Mouse (Mus musculus) embryonic facial prominence, embryonic 10.5 days (tissue): ENCODE measurements at regions not wholly inside any gene's neighbourhood (a gene's known extent, or its start where the extent isn't known, plus 50 kb on each side); places are given as distances from the start of the nearest gene placed in this dataset.
A peak's percentile ranks its signal among the peaks of the same experiment; 100 is the strongest.

Experiments used
- DNase-seq: peaks from one replicate; pipeline ENCODE4 v3.0.0-alpha.2; 2017; ENCODE audit warnings: low spot score
- H3K27ac ChIP-seq: fragments of 300-500 bp; sonication (generic); replicated peaks from 2 replicates; pipeline ENCODE4 v1.5.1; 2016; ENCODE audit warnings: mild to moderate bottlenecking
- H3K27me3 ChIP-seq: fragments of 300-500 bp; sonication (generic); replicated peaks from 2 replicates; pipeline ENCODE4 v1.6.1; 2016; ENCODE audit warnings: low read depth, mild to moderate bottlenecking; ENCODE audit not compliant: poor library complexity, severe bottlenecking
- H3K36me3 ChIP-seq: fragments of 300-500 bp; sonication (generic); replicated peaks from 2 replicates; pipeline ENCODE4 v1.6.1; 2016; ENCODE audit warnings: mild to moderate bottlenecking, moderate library complexity
- H3K4me1 ChIP-seq: fragments of 300-500 bp; sonication (generic); 2 replicates; pipeline ENCODE4 v1.6.1; 2016
- H3K4me3 ChIP-seq: fragments of 300-500 bp; sonication (generic); 2 replicates; pipeline ENCODE4 v1.5.1; 2016; ENCODE audit warnings: mild to moderate bottlenecking, moderate library complexity
- H3K9me3 ChIP-seq: fragments of 300-500 bp; sonication (generic); 2 replicates; pipeline ENCODE4 v1.6.1; 2016; ENCODE audit warnings: mild to moderate bottlenecking
- WGBS: fragments of 180-500 bp; shearing (Covaris S2); methylation state at CpG from one replicate; pipeline ENCODE4 v1.1.7; 2016; 5-methylcytosine and 5-hydroxymethylcytosine counted together

DNA sequence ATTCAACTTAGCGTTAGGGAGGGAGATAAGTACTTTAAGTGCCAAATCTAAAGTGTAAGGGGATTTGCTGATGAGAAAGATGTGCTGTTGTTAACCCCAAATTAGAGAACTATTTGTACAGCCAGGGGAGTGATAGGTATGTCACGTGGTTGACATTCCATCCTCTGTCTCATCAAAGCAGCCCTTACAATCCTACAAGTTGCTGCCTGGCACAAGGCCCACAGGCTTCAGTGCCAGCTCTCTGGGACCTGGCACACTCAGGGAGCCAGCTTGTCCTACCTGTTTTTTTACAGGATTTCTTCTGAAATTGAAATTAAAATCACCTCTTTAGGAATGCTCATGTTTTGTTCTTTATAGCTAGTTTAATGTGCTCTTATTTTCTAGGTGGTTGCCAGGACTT lies 68.6 kb upstream of the Egln3 start:
- Histone ChIP-seq H3K36me3 (no peaks in the 10 kb centered on the region), H3K27me3 (no peaks in the 10 kb centered on the region), H3K27ac (no peak overlapping the region), H3K9me3 (no peaks in the 10 kb centered on the region), H3K4me3 (no peak overlapping the region), H3K4me1 (no peaks in the 10 kb centered on the region)
- WGBS = 72% methylated on average over 2 of the region's 2 CpGs
- no peak for DNase-seq

DNA sequence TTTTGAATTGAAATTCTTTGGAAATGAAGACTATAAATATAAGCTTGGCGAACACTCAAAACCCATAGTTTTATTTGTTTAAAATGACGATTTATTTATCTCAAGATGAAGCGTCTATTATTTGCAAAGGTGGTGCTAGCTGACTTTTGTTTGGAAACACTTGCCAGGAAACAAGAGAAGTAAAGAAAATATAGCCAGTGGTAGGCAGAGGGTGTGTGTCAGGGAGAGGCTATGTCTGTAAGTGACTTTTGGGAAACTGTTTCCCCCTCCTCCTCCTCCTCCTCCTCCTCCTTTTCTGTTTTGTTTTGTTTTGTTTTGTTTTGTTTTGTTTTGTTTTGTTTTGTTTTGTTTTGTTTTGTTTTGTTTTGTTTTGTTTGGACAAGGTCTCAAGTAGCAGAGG lies 62.2 kb upstream of the Egln3 start:
- no peak for DNase-seq
- Histone ChIP-seq H3K27me3 (0 out of 2 replicates have a peak, but pooled peaks cover 2% of the 10 kb centered on the region), H3K36me3 (no peaks in the 10 kb centered on the region), H3K4me1 (peaks cover 28% of the 10 kb centered on the region), H3K4me3 (no peak overlapping the region), H3K9me3 (no peaks in the 10 kb centered on the region), H3K27ac (no peak overlapping the region)
- WGBS = 89% methylated on average over 3 of the region's 3 CpGs

DNA sequence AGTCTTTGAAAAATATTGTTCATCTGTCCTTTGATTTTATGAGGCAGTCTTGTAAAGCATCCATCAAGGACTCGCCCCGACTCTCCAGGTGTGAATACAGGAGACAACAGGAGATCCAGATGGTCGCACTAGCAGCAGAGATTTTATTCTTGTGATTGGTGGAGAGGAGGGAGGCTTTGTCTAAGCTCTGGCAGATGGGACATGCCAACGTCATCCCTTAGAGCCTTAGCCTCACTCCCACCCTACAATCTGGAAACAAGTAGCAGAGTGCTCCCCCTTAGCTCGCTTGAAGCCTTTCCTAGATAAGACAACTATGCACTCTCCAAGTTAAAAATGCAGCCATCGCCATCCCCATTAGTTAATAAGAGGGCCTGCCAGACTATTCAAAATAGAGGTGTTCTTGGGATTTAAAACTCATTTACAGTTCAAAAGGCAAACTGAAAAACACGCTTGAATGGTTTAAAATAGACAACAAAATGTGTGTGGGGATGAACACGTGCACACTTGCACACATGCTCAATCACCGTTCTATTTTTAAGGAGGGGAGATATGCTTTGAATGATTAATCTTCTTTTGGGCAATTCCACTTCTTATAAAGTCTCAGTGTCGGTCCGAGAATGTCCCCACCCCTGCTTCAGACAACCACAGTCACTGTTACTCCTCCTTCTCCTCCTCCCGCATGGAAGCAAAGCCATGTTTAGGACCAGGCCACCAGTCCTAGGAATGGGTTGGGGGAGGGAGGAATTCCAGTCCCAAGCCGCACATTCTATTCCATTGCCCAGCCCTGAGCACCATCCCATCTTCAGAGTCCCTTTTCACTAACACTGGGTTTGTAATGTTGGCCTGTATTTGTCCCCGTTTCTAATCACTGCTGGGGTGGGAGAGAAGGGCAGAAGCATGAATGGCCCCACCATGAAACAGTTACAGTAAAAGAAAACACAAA lies 61.5 kb upstream of the Egln3 start:
- Histone ChIP-seq H3K4me1 (peaks cover 28% of the 10 kb centered on the region), H3K9me3 (no peaks in the 10 kb centered on the region), H3K27me3 (peaks cover 6% of the 10 kb centered on the region; the same call in 1 of the 2 replicates), H3K4me3 (no peak overlapping the region), H3K27ac (no peak overlapping the region), H3K36me3 (no peaks in the 10 kb centered on the region)
- WGBS = 67% methylated on average over 14 of the region's 14 CpGs
- DNase-seq = no peak

DNA sequence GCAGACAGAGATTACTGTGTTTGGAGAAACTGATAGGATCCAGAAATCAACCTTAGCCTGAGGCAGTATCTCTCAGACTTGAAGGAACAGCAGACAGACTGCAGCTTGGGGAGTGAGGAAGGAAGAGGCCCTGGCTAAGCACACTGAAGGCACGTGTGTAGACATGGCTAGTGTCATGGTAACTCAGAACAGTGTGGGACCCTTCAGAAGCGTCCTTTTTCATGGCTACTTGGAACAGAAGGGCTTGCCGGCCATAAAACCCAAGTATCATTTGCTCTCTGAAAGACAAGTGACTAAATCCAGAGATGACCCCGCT lies 60.7 kb upstream of the Egln3 start:
- Histone ChIP-seq H3K4me1 (peaks cover 28% of the 10 kb centered on the region), H3K36me3 (no peaks in the 10 kb centered on the region), H3K27ac (0 out of 2 replicates have a peak overlapping the region, but pooled peaks have one; percentile 48), H3K27me3 (peaks cover 6% of the 10 kb centered on the region; the same call in 1 of the 2 replicates), H3K9me3 (no peaks in the 10 kb centered on the region), H3K4me3 (no peak overlapping the region)
- DNase-seq = no peak
- WGBS = 47% methylated on average over 4 of the region's 4 CpGs

DNA sequence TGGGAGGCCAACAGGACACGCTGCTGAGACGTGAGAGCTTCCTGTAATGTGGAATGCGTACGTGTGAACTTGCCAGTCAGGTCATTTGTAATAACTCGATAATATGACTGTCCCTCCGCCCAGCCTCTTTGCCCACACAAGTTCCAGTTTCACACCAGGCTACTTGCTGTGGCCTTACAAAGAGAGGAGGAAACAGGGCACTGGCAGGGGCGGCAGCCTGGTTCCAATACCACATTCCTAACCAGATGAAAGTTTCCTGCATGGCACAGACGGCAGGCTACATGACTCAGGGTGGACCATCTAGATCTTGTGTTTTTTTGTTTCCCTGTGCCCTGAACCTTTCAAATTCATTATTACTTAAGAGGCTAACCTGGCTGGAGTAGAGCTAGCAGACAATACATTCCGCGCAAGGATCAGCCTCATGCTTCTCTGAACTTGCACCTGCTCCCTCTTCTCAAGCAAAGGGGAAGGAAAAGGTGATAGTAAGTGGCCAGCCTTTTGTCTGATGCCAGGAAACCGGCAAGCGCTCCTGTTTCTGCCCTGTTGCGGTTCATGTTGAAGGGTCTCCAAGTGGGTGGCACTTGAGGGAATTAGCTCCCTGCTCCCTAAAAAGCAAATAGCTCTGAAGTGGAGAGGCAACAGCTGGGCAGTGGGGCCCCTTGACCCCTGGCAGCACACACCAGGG lies 60.2 kb upstream of the Egln3 start:
- WGBS = 50% methylated on average over 13 of the region's 13 CpGs
- H3K27me3 ChIP-seq = peaks cover 6% of the 10 kb centered on the region; the same call in 1 of the 2 replicates
- 0 out of 2 replicates have a peak overlapping the region, but pooled peaks have one; percentile 48 for H3K27ac ChIP-seq
- H3K36me3 ChIP-seq = no peaks in the 10 kb centered on the region
- DNase-seq = peak; percentile 56
- no peaks in the 10 kb centered on the region for H3K9me3 ChIP-seq
- H3K4me1 ChIP-seq = peaks cover 28% of the 10 kb centered on the region
- no peak overlapping the region for H3K4me3 ChIP-seq

DNA sequence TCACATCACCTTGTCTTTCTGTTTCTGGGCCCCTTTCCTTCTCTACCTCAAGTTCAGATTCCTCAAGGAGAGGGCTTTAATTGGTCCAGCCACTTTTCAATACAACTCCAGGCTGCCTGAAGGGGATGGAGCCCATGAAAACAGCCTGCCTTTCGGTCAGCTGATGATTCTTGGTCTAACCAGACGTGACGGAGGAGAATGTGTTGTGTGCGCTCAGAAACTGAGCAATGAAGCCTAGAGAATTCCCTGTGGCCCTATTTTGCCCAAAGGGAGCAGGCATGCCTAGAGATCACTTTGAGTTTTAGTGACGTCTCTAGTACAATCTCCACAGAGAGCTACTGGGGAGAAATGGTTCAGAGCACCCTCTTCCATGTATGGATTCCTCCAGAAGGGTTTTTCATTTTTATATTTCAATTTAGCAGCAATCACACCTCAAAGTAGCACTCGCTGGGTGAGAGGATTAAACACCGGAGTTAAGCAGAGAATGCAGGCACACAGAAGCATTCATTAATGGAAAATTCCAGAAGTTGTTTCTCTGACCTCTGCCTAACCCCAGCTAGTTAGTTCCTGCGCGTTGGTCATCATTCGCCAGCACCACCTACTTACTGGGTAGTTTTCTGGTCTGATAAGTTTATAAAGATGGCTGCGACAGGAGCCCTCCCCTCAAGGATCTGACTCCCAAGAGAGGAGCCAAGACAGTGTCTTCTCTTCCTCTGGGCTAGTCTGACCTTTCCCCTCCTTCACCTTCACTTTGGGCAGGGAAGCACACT lies 58.8 kb upstream of the Egln3 start:
- Histone ChIP-seq H3K9me3 (no peaks in the 10 kb centered on the region), H3K4me3 (no peak overlapping the region), H3K27ac (no peak overlapping the region), H3K27me3 (peaks cover 6% of the 10 kb centered on the region; the same call in 1 of the 2 replicates), H3K4me1 (peaks cover 28% of the 10 kb centered on the region), H3K36me3 (no peaks in the 10 kb centered on the region)
- 66% methylated on average over 11 of the region's 11 CpGs for WGBS
- no peak for DNase-seq

DNA sequence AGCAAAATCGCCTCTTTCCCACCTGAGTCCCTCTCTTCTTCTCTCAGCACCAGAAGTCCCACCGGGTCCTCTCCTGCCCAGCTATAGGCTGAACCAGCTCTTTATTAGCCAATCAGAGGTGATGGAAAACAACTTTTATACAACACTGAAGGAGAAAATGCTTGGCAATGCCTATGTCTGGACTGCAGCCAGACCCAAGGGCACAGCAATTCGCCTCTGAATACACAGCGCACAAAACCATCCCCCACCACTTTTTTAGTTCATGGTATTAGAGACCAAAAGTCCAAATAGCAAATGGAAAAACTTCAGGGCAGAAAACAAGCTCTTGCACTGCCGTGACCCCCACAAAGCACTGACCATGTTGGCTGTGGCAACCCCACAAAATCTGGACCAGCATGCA lies 57.8 kb upstream of the Egln3 start:
- Histone ChIP-seq H3K27ac (no peak overlapping the region), H3K36me3 (no peaks in the 10 kb centered on the region), H3K9me3 (no peaks in the 10 kb centered on the region), H3K4me1 (peaks cover 32% of the 10 kb centered on the region), H3K4me3 (no peak overlapping the region), H3K27me3 (peaks cover 6% of the 10 kb centered on the region; the same call in 1 of the 2 replicates)
- DNase-seq = no peak
- WGBS = 89% methylated on average over 5 of the region's 5 CpGs

DNA sequence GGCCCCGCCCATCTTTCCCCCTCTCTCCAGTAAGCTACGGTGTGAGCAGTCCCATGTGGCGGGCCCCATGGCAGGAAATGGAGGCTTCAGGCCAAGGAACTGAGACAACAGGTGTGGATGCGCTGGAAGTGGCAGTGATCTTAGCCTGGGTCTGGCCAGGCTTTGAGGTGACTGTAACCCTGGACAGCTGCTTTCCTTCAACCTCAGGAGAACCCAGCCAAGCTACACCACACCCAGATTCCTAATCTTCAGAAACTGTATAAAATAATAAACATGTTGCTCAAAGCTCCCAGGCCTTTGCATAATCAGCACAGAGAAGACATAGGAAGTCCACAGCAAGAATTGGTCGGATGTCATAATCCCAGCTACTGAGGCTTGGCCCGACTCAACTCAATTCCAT lies 56.8 kb upstream of the Egln3 start:
- no peak overlapping the region for H3K27ac ChIP-seq
- 71% methylated on average over 6 of the region's 6 CpGs for WGBS
- no peak overlapping the region for H3K4me3 ChIP-seq
- H3K27me3 ChIP-seq = peaks cover 6% of the 10 kb centered on the region; the same call in 1 of the 2 replicates
- DNase-seq = no peak
- H3K36me3 ChIP-seq = no peaks in the 10 kb centered on the region
- H3K9me3 ChIP-seq = no peaks in the 10 kb centered on the region
- peaks cover 32% of the 10 kb centered on the region for H3K4me1 ChIP-seq

DNA sequence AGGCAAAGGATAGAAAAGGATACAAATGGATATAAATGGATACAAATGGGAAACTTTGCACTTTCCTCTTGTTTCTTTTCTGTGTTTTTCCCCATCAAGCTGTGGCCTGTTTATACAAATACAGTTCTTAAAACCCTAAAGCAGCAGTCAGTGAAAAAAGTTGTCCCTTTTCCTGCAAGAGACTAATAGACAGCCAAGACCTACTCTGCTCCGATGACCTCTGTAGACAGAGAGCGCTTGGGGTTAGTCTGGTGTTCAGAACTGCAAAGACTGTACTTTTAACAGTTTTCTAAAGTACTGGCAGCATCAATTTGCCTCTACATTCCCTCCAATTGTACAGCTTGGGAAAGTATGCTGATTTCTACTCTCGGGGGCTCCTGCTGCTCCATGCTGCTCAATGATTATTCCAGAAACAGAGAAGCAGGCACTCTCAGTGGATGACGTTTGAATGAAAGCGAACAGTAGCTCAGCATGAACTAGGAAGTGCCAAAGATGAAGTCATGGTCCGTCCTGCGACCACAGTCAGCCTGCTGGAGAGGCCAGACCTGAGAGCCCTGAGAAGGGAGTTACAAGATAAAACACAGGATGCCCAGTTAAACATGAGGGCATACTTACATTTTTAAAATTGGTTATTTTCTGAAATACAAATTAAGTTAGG lies 54.2 kb upstream of the Egln3 start:
- WGBS = 68% methylated on average over 7 of the region's 7 CpGs
- H3K4me3 ChIP-seq = no peak overlapping the region
- H3K27me3 ChIP-seq = peaks cover 4% of the 10 kb centered on the region; the same call in 1 of the 2 replicates
- DNase-seq = no peak
- no peak overlapping the region for H3K27ac ChIP-seq
- H3K36me3 ChIP-seq = no peaks in the 10 kb centered on the region
- H3K4me1 ChIP-seq = peaks cover 14% of the 10 kb centered on the region
- no peaks in the 10 kb centered on the region for H3K9me3 ChIP-seq

DNA sequence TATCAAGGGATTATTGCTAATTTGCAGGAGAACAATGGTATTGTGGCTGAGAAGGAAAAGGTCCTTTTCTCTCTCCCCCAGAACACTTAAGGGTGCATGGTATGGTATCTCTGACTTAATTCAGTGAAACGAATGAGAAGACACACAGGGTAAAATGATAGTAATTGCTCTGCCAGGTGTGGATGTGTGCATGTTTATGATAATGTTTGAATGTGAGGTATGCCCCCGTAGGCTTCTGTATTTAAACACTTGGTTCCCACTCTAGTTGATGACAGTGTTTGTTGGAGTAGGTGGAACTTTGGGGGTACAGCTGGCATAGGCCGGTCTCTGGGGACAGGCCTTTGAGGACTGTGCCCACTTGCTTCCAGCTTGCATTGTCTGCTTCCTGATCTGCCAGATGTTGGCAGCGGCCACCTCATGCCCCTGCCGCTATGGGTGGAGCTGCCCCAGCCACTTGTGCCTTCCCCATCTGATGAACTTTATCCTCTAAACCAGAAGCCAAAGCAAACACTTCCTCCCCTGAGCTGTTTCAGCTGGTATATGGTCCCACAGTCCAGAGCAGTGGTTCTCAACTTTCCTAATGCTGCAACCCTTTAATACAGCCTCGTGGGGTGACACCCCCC lies 53.0 kb upstream of the Egln3 start:
- no peaks in the 10 kb centered on the region for H3K36me3 ChIP-seq
- DNase-seq = no peak
- WGBS = 78% methylated on average over 6 of the region's 6 CpGs
- H3K27me3 ChIP-seq = peaks cover 4% of the 10 kb centered on the region; the same call in 1 of the 2 replicates
- H3K4me1 ChIP-seq = 0 out of 2 replicates have a peak, but pooled peaks cover 4% of the 10 kb centered on the region
- H3K9me3 ChIP-seq = no peaks in the 10 kb centered on the region
- no peak overlapping the region for H3K4me3 ChIP-seq
- H3K27ac ChIP-seq = no peak overlapping the region
